Mouse (Mus musculus) heart, embryonic 10.5 days (tissue): Measurements from ENCODE around the gene Zswim5. TPM values are rescaled to one million over a fixed set of nuclear protein-coding genes. Genes with fewer than 3 reads are reported as not detected.

Source experiments
- DNase-seq: peaks from one replicate; pipeline ENCODE4 v3.0.0-alpha.2; 2017; ENCODE audit warnings: low spot score
- H3K27ac ChIP-seq: fragments of 300-500 bp; sonication (generic); 2 replicates; pipeline ENCODE4 v1.5.1; 2016; ENCODE audit warnings: mild to moderate bottlenecking
- H3K27me3 ChIP-seq: fragments of 300-500 bp; sonication (generic); 2 replicates; pipeline ENCODE4 v1.6.1; 2016; ENCODE audit warnings: mild to moderate bottlenecking; ENCODE audit not compliant: poor library complexity, insufficient read depth, severe bottlenecking
- H3K36me3 ChIP-seq: fragments of 300-500 bp; sonication (generic); 2 replicates; pipeline ENCODE4 v1.6.1; 2016; ENCODE audit warnings: mild to moderate bottlenecking, moderate library complexity
- H3K4me1 ChIP-seq: fragments of 300-500 bp; sonication (generic); 2 replicates; pipeline ENCODE4 v1.6.1; 2016; ENCODE audit warnings: mild to moderate bottlenecking
- H3K4me3 ChIP-seq: fragments of 300-500 bp; sonication (generic); 2 replicates; pipeline ENCODE4 v1.5.1; 2016; ENCODE audit warnings: mild to moderate bottlenecking, moderate library complexity
- H3K9me3 ChIP-seq: fragments of 300-500 bp; sonication (generic); 2 replicates; pipeline ENCODE4 v1.6.1; 2016; ENCODE audit warnings: mild to moderate bottlenecking, moderate library complexity
- WGBS: fragments of 180-500 bp; shearing (Covaris S2); methylation state at CpG from one replicate; pipeline ENCODE4 v1.1.7; 2016; 5-methylcytosine and 5-hydroxymethylcytosine counted together
- polyA plus RNA-seq: library from polyadenylated mRNA; unstranded; fragments of >200 nt; fragmentation: Nextera tagmentation; extraction: Ambion mirVana; gene quantifications from 2 replicates; pipeline ENCODE4 v1.2.1, GENCODE M21; 2016

Zswim5 gene
- polyA plus RNA-seq, 1 experiment from 2014 or later: 1.1 TPM

- Histone ChIP-seq H3K4me3 (no peak overlapping the region), H3K4me1 (no peaks in the 10 kb centered on the region), H3K27me3 (peaks cover 5% of the 10 kb centered on the region; the same call in 1 of the 2 replicates), H3K9me3 (no peaks in the 10 kb centered on the region), H3K36me3 (no peaks in the 10 kb centered on the region), H3K27ac (no peak overlapping the region)
- 78% methylated on average over 3 of the region's 3 CpGs for WGBS
- DNase-seq: no peak
Observed at GRCm38 (mm10) chr4:116869898-116870297, 7.3 kb upstream of the Zswim5 start.

GRCm38 (mm10) chr4:116874595-116874994, 2.6 kb upstream of the Zswim5 start:
- Histone ChIP-seq H3K4me3 (no peak overlapping the region), H3K9me3 (no peaks in the 10 kb centered on the region), H3K36me3 (no peaks in the 10 kb centered on the region), H3K27me3 (peaks cover 5% of the 10 kb centered on the region; the same call in 1 of the 2 replicates), H3K4me1 (peaks cover 6% of the 10 kb centered on the region; the same call in 1 of the 2 replicates), H3K27ac (no peak overlapping the region)
- 79% methylated on average over 4 of the region's 4 CpGs for WGBS
- no peak for DNase-seq

- Histone ChIP-seq H3K4me1 (peaks cover 6% of the 10 kb centered on the region; the same call in 1 of the 2 replicates), H3K4me3 (peak overlapping the region; percentile 92), H3K27ac (peak overlapping the region; percentile 94), H3K36me3 (no peaks in the 10 kb centered on the region), H3K9me3 (no peaks in the 10 kb centered on the region), H3K27me3 (peaks cover 5% of the 10 kb centered on the region; the same call in 1 of the 2 replicates)
- peak; percentile 78 for DNase-seq
- under 1% methylated on average over 15 of the region's 15 CpGs for WGBS
Observed at GRCm38 (mm10) chr4:116876630-116876994, 564 bp upstream of the Zswim5 start.

GRCm38 (mm10) chr4:116877729-116878321, 649 bp downstream of the Zswim5 start:
- Histone ChIP-seq H3K27ac (peak overlapping the region; percentile 94), H3K36me3 (no peaks in the 10 kb centered on the region), H3K9me3 (no peaks in the 10 kb centered on the region), H3K4me1 (peaks cover 6% of the 10 kb centered on the region; the same call in 1 of the 2 replicates), H3K27me3 (peaks cover 5% of the 10 kb centered on the region; the same call in 1 of the 2 replicates), H3K4me3 (peak overlapping the region; percentile 92)
- no peak for DNase-seq
- WGBS: 3% methylated on average over 57 of the region's 57 CpGs

- 8% methylated on average over 11 of the region's 11 CpGs for WGBS
- DNase-seq: no peak
- H3K36me3 ChIP-seq: no peaks in the 10 kb centered on the region
- peaks cover 5% of the 10 kb centered on the region; the same call in 1 of the 2 replicates for H3K27me3 ChIP-seq
- H3K4me3 ChIP-seq: peak overlapping the region; percentile 92
- H3K4me1 ChIP-seq: peaks cover 6% of the 10 kb centered on the region; the same call in 1 of the 2 replicates
- no peak overlapping the region for H3K27ac ChIP-seq
- H3K9me3 ChIP-seq: no peaks in the 10 kb centered on the region
Observed at GRCm38 (mm10) chr4:116878491-116878890, 1.3 kb downstream of the Zswim5 start.

GRCm38 (mm10) chr4:116882679-116883078, 5.5 kb downstream of the Zswim5 start:
- Histone ChIP-seq H3K27me3 (no peaks in the 10 kb centered on the region), H3K4me1 (0 out of 2 replicates have a peak, but pooled peaks cover 2% of the 10 kb centered on the region)
- DNase-seq: no peak

GRCm38 (mm10) chr4:116894200-116895080, 17.3 kb downstream of the Zswim5 start:
- Histone ChIP-seq H3K4me1 (0 out of 2 replicates have a peak, but pooled peaks cover 4% of the 10 kb centered on the region), H3K36me3 (no peaks in the 10 kb centered on the region), H3K4me3 (no peak overlapping the region), H3K27me3 (no peaks in the 10 kb centered on the region), H3K9me3 (no peaks in the 10 kb centered on the region), H3K27ac (no peak overlapping the region)
- DNase-seq: no peak
- 68% methylated on average over 4 of the region's 4 CpGs for WGBS

More at GRCm38 (mm10) chr4:116882679-116883078, 5.5 kb downstream of the Zswim5 start:
- Histone ChIP-seq H3K36me3 (no peaks in the 10 kb centered on the region), H3K27ac (no peak overlapping the region), H3K9me3 (no peaks in the 10 kb centered on the region), H3K4me3 (no peak overlapping the region)

GRCm38 (mm10) chr4:116910489-116911181, 33.5 kb downstream of the Zswim5 start:
- Histone ChIP-seq H3K27me3 (no peaks in the 10 kb centered on the region), H3K4me3 (no peak overlapping the region), H3K36me3 (no peaks in the 10 kb centered on the region), H3K9me3 (no peaks in the 10 kb centered on the region), H3K4me1 (no peaks in the 10 kb centered on the region), H3K27ac (no peak overlapping the region)
- 72% methylated on average over 4 of the region's 4 CpGs for WGBS
- DNase-seq: no peak

GRCm38 (mm10) chr4:116911202-116911601, 34.0 kb downstream of the Zswim5 start:
- no peaks in the 10 kb centered on the region for H3K4me1 ChIP-seq
- H3K36me3 ChIP-seq: no peaks in the 10 kb centered on the region
- no peak overlapping the region for H3K4me3 ChIP-seq
- no peak for DNase-seq
- H3K27ac ChIP-seq: no peak overlapping the region
- no peaks in the 10 kb centered on the region for H3K9me3 ChIP-seq
- WGBS: 67% methylated on average over 5 of the region's 5 CpGs
- no peaks in the 10 kb centered on the region for H3K27me3 ChIP-seq

GRCm38 (mm10) chr4:116913318-116913717, 36.1 kb downstream of the Zswim5 start:
- Histone ChIP-seq H3K27ac (no peak overlapping the region), H3K4me1 (no peaks in the 10 kb centered on the region), H3K36me3 (no peaks in the 10 kb centered on the region), H3K9me3 (no peaks in the 10 kb centered on the region), H3K4me3 (no peak overlapping the region), H3K27me3 (no peaks in the 10 kb centered on the region)
- 74% methylated on average over 2 of the region's 2 CpGs for WGBS
- DNase-seq: no peak

GRCm38 (mm10) chr4:116928006-116928651, 51.0 kb downstream of the Zswim5 start:
- no peaks in the 10 kb centered on the region for H3K27me3 ChIP-seq
- no peaks in the 10 kb centered on the region for H3K36me3 ChIP-seq
- H3K27ac ChIP-seq: no peak overlapping the region
- H3K9me3 ChIP-seq: no peaks in the 10 kb centered on the region
- DNase-seq: no peak
- H3K4me1 ChIP-seq: no peaks in the 10 kb centered on the region
- H3K4me3 ChIP-seq: no peak overlapping the region
- WGBS: 64% methylated on average over 4 of the region's 4 CpGs

- no peaks in the 10 kb centered on the region for H3K27me3 ChIP-seq
- no peaks in the 10 kb centered on the region for H3K9me3 ChIP-seq
- no peaks in the 10 kb centered on the region for H3K36me3 ChIP-seq
- H3K4me3 ChIP-seq: no peak overlapping the region
- H3K4me1 ChIP-seq: no peaks in the 10 kb centered on the region
- 74% methylated on average over 4 of the region's 4 CpGs for WGBS
- no peak for DNase-seq
- H3K27ac ChIP-seq: no peak overlapping the region
Observed at GRCm38 (mm10) chr4:116939585-116939984, 62.4 kb downstream of the Zswim5 start.
